25 mouse cellular contexts compared by ENCODE assay signal in genomic region chr17:56768941-56769340, GRCm38 (mm10). TPM values are rescaled to one million over a fixed set of nuclear protein-coding genes. Genes with fewer than 3 reads are reported as not detected.
"Had no signal": no experiment of that assay in that cellular context is flagged by ENCODE, and none has a peak within 500 bp of the region (broad histone marks: within the 10 kb centered on the region; RNA-seq: fewer than 3 reads in every experiment).

No protein-coding gene starts in this region.

- DNase-seq: cerebellum, adult 2 months; cerebellum, postnatal 10 days; cerebellum, postnatal 14 days; cerebellum, postnatal 25 days; cerebellum, postnatal 36 days; embryo, embryonic 11 days; forebrain, postnatal 0 days; gastrocnemius, adult 2 months; gastrocnemius, postnatal 10 days; gastrocnemius, postnatal 14 days; gastrocnemius, postnatal 25 days; gastrocnemius, postnatal 36 days; heart, adult 18-20 months; heart, adult 2 months had no signal

- H3K27ac ChIP-seq: embryonic facial prominence, embryonic 10.5 days; embryonic facial prominence, embryonic 12.5 days; embryonic facial prominence, embryonic 13.5 days; embryonic facial prominence, embryonic 15.5 days; forebrain, embryonic 10.5 days; forebrain, embryonic 12.5 days; forebrain, embryonic 13.5 days; forebrain, embryonic 15.5 days; gastrocnemius, adult 2 months; heart, adult 2 months had no signal

- H3K4me3 ChIP-seq: embryonic facial prominence, embryonic 10.5 days; embryonic facial prominence, embryonic 12.5 days; embryonic facial prominence, embryonic 13.5 days; embryonic facial prominence, embryonic 15.5 days; erythroblast, embryonic 14.5 days; forebrain, embryonic 10.5 days; forebrain, embryonic 12.5 days; forebrain, embryonic 13.5 days; forebrain, embryonic 15.5 days; gastrocnemius, adult 2 months; heart, adult 2 months had no signal

- H3K27me3 ChIP-seq: embryonic facial prominence, embryonic 12.5 days; embryonic facial prominence, embryonic 13.5 days; embryonic facial prominence, embryonic 15.5 days; forebrain, embryonic 12.5 days; forebrain, embryonic 13.5 days; forebrain, embryonic 15.5 days had no signal

- H3K9me3 ChIP-seq: embryonic facial prominence, embryonic 10.5 days; embryonic facial prominence, embryonic 12.5 days; embryonic facial prominence, embryonic 13.5 days; embryonic facial prominence, embryonic 15.5 days; forebrain, embryonic 10.5 days; forebrain, embryonic 12.5 days; forebrain, embryonic 13.5 days; forebrain, embryonic 15.5 days had no signal

RNA-seq across cellular contexts. Expression of gene Prr22, which starts 1.1 kb away (rescaled TPM):
- total RNA-seq: common myeloid progenitor, adult 5-6 weeks had no signal

RNA-seq across cellular contexts. Expression of gene Nrtn, which starts 11.6 kb away (rescaled TPM):
- total RNA-seq: common myeloid progenitor, adult 5-6 weeks; granulocyte monocyte progenitor cell, adult 5-6 weeks had no signal
